Mouse (Mus musculus): ENCODE measurements around the gene Celsr1.

DNA sequence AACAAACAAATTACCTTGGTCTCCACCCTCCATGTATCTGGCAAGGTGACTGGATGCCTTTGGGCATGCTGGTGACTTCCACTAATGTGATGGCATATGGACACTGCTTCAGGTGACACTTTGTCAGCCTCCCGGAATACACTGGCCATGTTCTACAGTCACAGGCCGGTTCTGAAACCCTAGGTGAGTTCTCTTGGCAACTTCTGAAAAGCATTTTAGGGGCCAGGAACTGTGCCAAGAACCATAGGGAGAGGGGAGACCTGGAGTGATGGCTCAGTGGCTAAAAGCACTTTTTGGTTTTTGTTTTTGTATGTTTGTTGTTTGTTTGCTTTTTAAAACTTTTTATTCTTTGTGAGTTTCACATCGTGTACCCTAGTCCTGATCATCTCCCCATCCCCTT lies 15.9 kb upstream of the Celsr1 start:
- TF ChIP-seq CTCF (IDR thresholded peaks at IDR 0.05; ENCODE audit: low read depth, low read length) (no peak), POLR2A (IDR thresholded peaks at IDR 0.05; ENCODE audit: extremely low read depth, insufficient read depth, low read length) (no peak)
